Mouse (Mus musculus) neural tube, embryonic 13.5 days (tissue): ENCODE results near the gene Arf6. TPM values are rescaled to one million over a fixed set of nuclear protein-coding genes. Genes with fewer than 3 reads are reported as not detected.
"Not testable (repeated sequence)": the region's sequence is repeated elsewhere in the genome, so short reads cannot be mapped to it uniquely, and the experiment has no call there.

ENCODE experiments used
- ATAC-seq: fragments of 200-750 bp; cut with Nextera tagmentation; 2 replicates; pipeline ENCODE4 v1.8.0; 2017; ENCODE audit warnings: low read depth, mild to moderate bottlenecking, moderate TSS enrichment, moderate library complexity
- H3K27ac ChIP-seq: fragments of 300-500 bp; sonication (generic); replicated peaks from 2 replicates; pipeline ENCODE4 v1.5.1; 2015; ENCODE audit warnings: moderate library complexity, mild to moderate bottlenecking, inconsistent platforms
- H3K27me3 ChIP-seq: fragments of 300-500 bp; sonication (generic); 2 replicates; pipeline ENCODE4 v1.6.1; 2015; ENCODE audit warnings: mild to moderate bottlenecking, inconsistent platforms
- H3K36me3 ChIP-seq: fragments of 300-500 bp; sonication (generic); 2 replicates; pipeline ENCODE4 v1.6.1; 2015; ENCODE audit warnings: mild to moderate bottlenecking, inconsistent platforms
- H3K4me1 ChIP-seq: fragments of 300-500 bp; sonication (generic); replicated peaks from 2 replicates; pipeline ENCODE4 v1.6.1; 2015; ENCODE audit warnings: inconsistent platforms
- H3K4me2 ChIP-seq: fragments of 300-500 bp; sonication (generic); 2 replicates; pipeline ENCODE4 v1.6.1; 2015; ENCODE audit warnings: inconsistent platforms, mild to moderate bottlenecking, moderate library complexity
- H3K4me3 ChIP-seq: fragments of 300-500 bp; sonication (generic); 2 replicates; pipeline ENCODE4 v1.5.1; 2015; ENCODE audit warnings: mild to moderate bottlenecking, inconsistent platforms
- H3K9ac ChIP-seq: fragments of 300-500 bp; sonication (generic); 2 replicates; pipeline ENCODE4 v1.6.1; 2015; ENCODE audit warnings: moderate library complexity, mild to moderate bottlenecking, inconsistent platforms
- H3K9me3 ChIP-seq: fragments of 300-500 bp; sonication (generic); 2 replicates; pipeline ENCODE4 v1.6.1; 2016; ENCODE audit warnings: inconsistent platforms
- WGBS: fragments of 180-500 bp; shearing (Covaris S2); methylation state at CpG from one replicate; pipeline ENCODE4 v1.1.7; 2015; 5-methylcytosine and 5-hydroxymethylcytosine counted together
- polyA plus RNA-seq: library from polyadenylated mRNA; unstranded; fragments of >200 nt; fragmentation: Nextera tagmentation; extraction: Ambion mirVana; gene quantifications from 2 replicates; pipeline ENCODE4 v1.2.1, GENCODE M21; 2015

The Arf6 gene
- polyA plus RNA-seq, 1 experiment from 2014 or later, result 32.6 TPM

DNA sequence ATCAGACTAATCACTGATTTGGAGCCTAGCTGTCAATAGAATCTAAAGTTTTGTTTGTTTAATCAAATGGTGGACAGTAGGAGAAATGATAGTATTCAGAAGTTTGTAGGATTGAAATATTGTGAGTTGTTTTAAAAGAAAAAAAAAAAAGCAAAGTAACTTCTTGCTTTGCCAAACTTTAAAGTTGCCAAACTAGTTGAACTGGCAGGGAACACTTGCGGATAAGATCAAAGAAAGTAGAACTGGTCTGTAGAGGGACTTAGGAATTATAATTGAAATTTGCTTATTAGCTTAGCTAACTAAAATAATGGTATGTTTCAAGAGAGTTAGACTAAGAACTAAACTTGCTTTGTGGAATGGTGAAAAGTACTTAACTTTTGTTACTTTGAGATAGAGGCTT is 5.2 kb downstream of the Arf6 start:
- H3K27me3 ChIP-seq, result no peaks in the 10 kb centered on the region
- H3K27ac ChIP-seq, result no peak overlapping the region
- WGBS, result 96% methylated on average over 1 of the region's 1 CpGs

DNA sequence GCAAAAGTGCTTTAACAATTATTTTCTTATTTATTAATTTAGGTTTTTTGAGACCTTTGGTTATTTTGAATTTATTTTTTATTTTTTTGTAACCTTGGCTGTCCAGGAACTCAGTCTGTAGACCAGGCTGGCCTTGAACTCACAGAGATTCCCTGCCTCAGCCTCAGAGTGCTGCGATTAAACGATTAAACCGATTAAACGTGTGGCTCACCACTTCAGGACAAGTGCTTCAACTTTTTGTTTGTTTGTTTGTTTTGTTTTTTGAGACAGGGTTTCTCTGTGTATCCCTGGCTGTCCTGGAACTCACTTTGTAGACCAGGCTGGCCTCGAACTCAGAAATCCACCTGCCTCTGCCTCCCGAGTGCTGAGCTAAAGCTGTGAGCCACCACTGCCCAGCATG is 5.7 kb downstream of the Arf6 start:
- 96% methylated on average over 6 of the region's 6 CpGs for WGBS
- H3K4me2 ChIP-seq, H3K27ac ChIP-seq, H3K4me3 ChIP-seq, H3K9ac ChIP-seq, ATAC-seq, H3K27me3 ChIP-seq, H3K36me3 ChIP-seq, H3K9me3 ChIP-seq: not testable (repeated sequence)
- peaks cover 33% of the 10 kb centered on the region for H3K4me1 ChIP-seq

More for the DNA sequence above, 5.2 kb downstream of the Arf6 start:
- no peak overlapping the region for H3K9ac ChIP-seq
- H3K4me1 ChIP-seq, result peaks cover 33% of the 10 kb centered on the region
- ATAC-seq, result no peak
- H3K4me2 ChIP-seq, result no peak overlapping the region
- H3K4me3 ChIP-seq, result no peak overlapping the region
- no peaks in the 10 kb centered on the region for H3K9me3 ChIP-seq
- H3K36me3 ChIP-seq, result no peaks in the 10 kb centered on the region; the same call in 1 of the 2 replicates

DNA sequence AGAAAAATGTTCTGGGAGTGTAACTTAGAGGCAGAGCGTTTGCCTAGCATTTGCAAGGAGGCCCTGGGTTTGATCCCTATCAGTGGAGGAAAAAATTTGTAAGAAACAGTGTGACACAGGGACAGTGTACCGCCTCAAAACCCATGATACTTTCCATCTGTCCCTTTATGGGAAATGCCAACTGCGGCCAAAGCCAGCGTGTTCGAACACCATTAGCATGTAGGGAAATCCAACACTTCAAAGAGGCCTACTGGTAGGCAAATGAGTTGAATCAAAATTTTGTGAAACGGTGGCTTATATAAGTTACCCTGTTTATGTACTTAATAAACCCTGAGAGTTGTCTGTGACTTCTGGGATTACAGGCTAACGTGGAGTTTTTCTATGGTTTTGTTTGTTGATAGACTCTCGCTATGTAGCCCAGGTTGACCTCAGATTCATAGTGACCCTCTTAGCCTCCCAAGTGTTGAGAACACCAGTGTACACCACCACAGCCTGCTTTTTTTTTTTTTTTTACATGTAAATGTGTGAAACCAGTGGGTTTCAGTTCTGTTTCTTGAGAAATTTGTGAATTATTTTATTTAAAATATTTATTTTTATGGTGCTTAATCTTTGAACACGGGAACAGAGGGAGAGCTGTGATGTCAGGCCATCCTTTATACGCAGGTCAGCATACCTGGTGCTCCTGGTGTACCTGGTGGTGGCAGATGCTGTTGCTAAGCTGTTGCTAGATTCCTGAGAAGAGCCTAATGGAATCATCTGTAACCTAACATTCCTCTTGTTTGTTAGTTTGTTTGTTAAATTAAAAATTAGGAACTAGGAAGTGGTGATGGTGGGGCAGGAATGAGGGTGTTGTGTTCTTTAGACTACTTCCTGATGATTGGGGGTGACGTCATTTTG is 6.9 kb downstream of the Arf6 start:
- Histone ChIP-seq H3K4me3 (no peak overlapping the region), H3K4me2 (no peak overlapping the region), H3K4me1 (peaks cover 23% of the 10 kb centered on the region), H3K9me3 (no peaks in the 10 kb centered on the region), H3K36me3 (no peaks in the 10 kb centered on the region; the same call in 1 of the 2 replicates), H3K9ac (no peak overlapping the region), H3K27ac (no peak overlapping the region), H3K27me3 (no peaks in the 10 kb centered on the region)
- 94% methylated on average over 11 of the region's 11 CpGs for WGBS
- no peak for ATAC-seq

DNA sequence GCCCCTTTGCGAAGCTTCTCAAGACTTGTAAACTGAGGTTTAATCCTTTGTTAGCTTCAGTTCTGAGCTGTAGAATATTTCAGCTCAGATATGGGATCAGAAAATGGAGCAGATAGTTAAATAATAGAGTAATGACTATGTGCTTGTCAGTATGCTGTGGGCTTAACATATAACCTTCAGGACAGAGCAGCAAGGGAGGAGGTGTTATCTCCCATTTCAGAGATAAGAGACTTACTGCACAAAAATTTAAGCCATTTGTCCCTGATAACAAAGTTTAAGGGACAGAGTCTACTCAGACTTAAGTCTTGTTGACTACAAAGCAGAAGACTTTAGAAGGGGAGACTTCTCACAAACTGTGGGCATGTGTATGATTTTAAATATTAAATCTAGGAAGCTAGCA is 10.9 kb downstream of the Arf6 start:
- Histone ChIP-seq H3K27me3 (no peaks in the 10 kb centered on the region), H3K9me3 (no peaks in the 10 kb centered on the region), H3K4me1 (no peaks in the 10 kb centered on the region), H3K4me2 (no peak overlapping the region), H3K27ac (no peak overlapping the region), H3K9ac (no peak overlapping the region), H3K36me3 (no peaks in the 10 kb centered on the region), H3K4me3 (no peak overlapping the region)
- WGBS, result 97% methylated on average over 1 of the region's 1 CpGs
- no peak for ATAC-seq

DNA sequence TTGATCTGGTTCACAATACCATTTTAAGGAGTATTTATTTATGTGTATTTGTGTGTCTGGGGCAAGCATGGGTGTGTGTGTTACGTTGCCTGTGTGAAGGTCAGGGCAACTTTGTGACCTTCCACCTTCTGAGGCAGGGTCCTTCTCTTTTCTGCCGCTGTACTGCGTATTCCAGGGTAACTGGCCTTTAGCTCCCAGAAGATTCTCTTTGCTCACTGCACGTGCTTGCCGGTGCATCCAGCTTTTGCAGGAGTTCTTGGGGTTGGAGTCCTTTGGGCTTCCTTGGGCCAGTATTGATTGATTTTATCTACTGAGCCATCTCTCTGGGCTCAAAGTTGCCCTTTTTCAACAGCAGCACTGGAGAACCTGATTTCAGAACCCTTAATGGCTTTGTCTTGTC is 12.7 kb downstream of the Arf6 start:
- Histone ChIP-seq H3K9ac (no peak overlapping the region), H3K4me2 (no peak overlapping the region), H3K27me3 (no peaks in the 10 kb centered on the region), H3K27ac (no peak overlapping the region), H3K4me3 (no peak overlapping the region), H3K9me3 (no peaks in the 10 kb centered on the region), H3K4me1 (no peaks in the 10 kb centered on the region), H3K36me3 (no peaks in the 10 kb centered on the region)
- WGBS, result 88% methylated on average over 5 of the region's 5 CpGs
- no peak for ATAC-seq

DNA sequence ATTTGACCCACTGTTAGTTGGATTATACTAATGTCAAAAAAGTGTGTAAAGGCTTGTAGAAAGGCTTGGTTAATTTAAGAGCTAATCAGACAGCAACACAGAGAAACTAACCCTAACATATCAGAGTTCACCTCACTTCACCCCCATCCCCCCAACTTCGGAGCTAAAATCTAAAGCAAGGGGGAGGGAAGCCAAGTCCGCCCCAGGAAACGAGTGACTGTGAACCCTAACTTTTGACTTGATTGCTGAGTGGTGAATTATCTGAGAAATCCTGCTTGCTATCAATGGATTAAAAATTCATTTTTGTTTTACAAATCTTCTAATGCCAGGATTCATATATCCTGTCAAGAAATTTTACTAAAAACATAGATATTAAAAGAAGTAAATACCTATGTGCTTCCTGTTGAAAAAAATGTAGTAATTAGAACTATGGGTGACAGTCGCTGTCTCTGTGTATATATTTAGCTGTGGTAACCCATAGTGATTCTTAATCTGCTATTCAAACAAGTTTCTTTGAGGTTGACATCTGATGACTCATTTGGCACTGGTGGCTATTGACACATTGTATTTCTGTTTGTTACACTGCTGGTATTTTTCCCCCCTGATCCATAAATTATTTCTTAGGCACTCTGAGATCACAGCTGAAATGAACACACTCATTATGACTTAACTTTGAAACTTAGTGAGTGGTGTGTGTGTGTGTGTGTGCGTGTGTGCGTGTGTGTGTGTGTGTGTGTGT is 13.8 kb downstream of the Arf6 start:
- no peak for ATAC-seq
- Histone ChIP-seq H3K4me3 (no peak overlapping the region), H3K4me1 (no peaks in the 10 kb centered on the region), H3K27ac (no peak overlapping the region), H3K36me3 (no peaks in the 10 kb centered on the region), H3K4me2 (no peak overlapping the region), H3K9me3 (no peaks in the 10 kb centered on the region), H3K27me3 (no peaks in the 10 kb centered on the region), H3K9ac (no peak overlapping the region)
- 85% methylated on average over 6 of the region's 6 CpGs for WGBS

DNA sequence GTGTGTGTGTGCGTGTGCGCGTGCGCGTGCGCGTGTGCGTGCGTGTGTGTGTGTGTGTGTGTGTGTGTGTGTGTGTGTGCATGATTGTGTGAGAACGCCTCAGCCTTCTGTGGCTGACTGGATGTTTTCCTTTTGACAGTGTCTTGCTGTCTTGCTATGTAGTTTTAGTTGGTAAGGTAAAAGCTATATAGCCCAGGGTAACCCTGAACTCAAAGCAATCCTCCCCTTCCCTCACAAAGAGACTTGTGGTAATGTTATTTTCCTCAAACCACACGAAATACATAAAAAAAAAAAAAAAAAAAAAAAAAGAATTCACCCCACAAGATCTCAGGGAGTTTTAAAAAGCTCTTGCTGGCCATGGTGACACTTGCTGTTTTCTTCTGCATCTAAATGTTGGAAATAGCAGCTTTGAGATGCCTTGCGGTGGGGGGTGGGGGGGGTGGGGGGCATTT is 14.4 kb downstream of the Arf6 start:
- not testable (repeated sequence) for H3K4me2 ChIP-seq, H3K4me3 ChIP-seq, H3K9ac ChIP-seq, H3K36me3 ChIP-seq, H3K9me3 ChIP-seq, H3K4me1 ChIP-seq, H3K27me3 ChIP-seq, H3K27ac ChIP-seq, ATAC-seq
- WGBS, result 81% methylated on average over 10 of the region's 12 CpGs

DNA sequence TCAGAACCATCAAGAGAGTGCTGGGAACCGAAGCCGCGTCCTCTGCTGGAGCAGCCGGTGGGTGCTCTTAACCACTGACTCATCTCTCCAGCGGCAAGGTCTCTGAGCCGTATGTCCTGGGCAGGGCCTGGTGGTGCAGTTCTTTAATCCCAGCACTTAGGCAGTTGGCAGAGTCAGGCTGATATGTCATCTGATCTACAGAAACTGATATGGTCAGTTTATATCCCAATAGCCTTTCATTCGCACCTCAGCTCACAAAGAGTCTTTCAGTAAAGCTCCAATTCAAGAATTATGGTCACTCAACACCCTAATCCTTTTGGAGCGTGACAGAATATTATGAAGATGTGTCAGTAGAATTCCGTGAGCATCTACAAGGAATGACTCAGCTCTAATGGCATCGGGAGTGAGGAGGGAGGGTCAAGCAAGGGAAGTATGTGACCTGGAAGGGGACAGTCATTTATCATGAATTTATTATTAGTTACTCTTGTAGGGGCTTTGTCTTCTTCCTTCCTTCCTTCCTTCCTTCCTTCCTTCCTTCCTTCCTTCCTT is 16.4 kb downstream of the Arf6 start:
- ATAC-seq, result no peak
- Histone ChIP-seq H3K27ac (no peak overlapping the region), H3K36me3 (no peaks in the 10 kb centered on the region), H3K4me2 (no peak overlapping the region), H3K4me1 (no peaks in the 10 kb centered on the region), H3K4me3 (no peak overlapping the region), H3K27me3 (no peaks in the 10 kb centered on the region), H3K9me3 (no peaks in the 10 kb centered on the region), H3K9ac (no peak overlapping the region)
- WGBS, result 93% methylated on average over 10 of the region's 10 CpGs

DNA sequence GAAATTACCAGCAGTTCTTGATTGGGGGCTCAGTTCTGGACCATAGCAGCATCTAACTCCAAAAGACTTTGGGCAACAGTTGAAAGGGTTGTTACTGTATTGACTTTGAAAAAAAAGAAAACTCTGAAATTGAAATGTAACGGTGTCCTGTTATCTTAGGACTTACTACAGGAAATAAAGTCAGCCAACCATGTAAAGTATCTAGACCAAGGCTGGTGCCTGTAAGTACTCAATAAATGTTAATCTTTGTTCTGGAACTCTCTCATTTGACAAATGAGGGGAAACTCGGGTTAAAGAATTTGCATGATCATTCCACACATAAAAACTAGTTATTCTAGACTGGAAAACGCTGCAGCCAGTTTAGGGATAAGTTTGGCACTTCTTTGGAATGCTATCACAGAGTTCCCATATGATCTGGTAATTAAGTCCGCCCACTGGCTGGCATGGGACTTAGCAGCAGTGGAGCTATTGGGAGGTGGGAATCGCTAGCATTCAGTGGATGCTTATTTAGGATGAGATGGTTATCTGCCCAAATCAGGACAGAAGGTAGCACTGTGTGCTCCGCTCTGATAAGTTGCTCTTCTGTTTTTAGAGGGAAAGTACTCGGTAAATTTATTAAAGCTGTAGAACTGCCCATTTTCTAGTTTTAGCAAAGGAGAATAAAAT is 17.5 kb downstream of the Arf6 start:
- 78% methylated on average over 7 of the region's 7 CpGs for WGBS

DNA sequence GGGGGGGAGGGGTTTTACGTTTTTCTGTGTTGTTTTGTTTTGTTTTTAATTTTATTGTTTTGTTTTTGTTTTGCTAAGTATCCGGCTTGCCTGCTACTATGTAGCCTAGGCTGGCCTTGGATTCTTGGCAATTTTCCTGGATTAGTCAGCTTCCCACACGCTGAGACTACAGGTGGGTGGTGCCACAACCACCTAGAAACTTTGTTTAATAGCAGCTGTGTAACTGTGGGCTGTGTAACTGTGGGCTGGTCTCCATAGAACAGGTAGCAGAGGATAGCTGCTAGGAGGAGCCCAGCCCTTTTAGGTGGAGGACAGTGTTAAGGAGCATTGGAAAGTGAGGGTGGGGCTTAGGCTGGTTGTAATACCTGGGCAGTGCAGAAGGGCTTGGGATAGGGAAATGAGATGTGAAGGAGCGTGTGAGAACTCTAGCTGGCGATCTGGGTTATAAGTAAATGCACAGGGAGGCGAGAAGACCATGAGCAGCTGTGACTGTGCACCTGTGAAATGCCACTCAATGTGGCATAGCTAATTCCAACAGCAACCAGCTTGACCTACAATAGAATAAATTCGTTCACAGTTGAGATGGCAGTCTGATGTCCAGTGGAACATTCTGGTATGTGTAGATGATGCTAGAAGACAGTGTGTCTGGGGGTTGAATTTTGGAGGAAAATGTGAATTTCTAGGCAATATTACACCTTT is 18.2 kb downstream of the Arf6 start:
- Histone ChIP-seq H3K36me3 (no peaks in the 10 kb centered on the region), H3K4me1 (no peaks in the 10 kb centered on the region), H3K4me3 (no peak overlapping the region), H3K27me3 (no peaks in the 10 kb centered on the region), H3K9me3 (no peaks in the 10 kb centered on the region), H3K4me2 (no peak overlapping the region), H3K9ac (no peak overlapping the region), H3K27ac (no peak overlapping the region)
- ATAC-seq, result no peak
- 80% methylated on average over 7 of the region's 7 CpGs for WGBS

More for the DNA sequence above, 17.5 kb downstream of the Arf6 start:
- no peaks in the 10 kb centered on the region for H3K9me3 ChIP-seq
- no peak for ATAC-seq
- no peak overlapping the region for H3K4me2 ChIP-seq
- H3K27ac ChIP-seq, result no peak overlapping the region
- H3K27me3 ChIP-seq, result no peaks in the 10 kb centered on the region
- H3K4me3 ChIP-seq, result no peak overlapping the region
- H3K9ac ChIP-seq, result no peak overlapping the region
- H3K36me3 ChIP-seq, result no peaks in the 10 kb centered on the region
- no peaks in the 10 kb centered on the region for H3K4me1 ChIP-seq

DNA sequence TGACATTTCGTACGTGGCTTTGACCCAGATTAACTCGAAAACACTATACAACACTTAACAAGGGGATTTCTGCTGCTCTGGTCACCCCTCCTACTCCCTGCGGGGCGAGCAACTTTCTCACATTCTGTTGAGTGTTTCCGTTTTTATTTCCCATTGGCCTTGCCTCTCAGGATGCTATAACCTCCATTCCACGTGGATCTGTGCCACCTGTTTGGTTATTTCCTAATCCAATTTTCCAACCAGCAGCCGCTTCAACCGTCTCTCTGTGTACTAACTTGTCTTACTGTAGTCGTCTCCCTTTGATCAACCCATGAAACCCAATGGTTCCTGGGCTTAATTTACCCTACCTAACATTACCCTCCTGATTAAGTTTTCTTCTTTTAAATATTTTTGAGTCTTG is 21.1 kb downstream of the Arf6 start:
- Histone ChIP-seq H3K4me2 (no peak overlapping the region), H3K9ac (no peak overlapping the region), H3K4me1 (no peaks in the 10 kb centered on the region), H3K9me3 (no peaks in the 10 kb centered on the region), H3K36me3 (no peaks in the 10 kb centered on the region), H3K4me3 (no peak overlapping the region), H3K27me3 (no peaks in the 10 kb centered on the region), H3K27ac (no peak overlapping the region)
- no peak for ATAC-seq
- 85% methylated on average over 10 of the region's 10 CpGs for WGBS
